Mouse (Mus musculus): Measurements from ENCODE around the gene Tagap. TPM values are rescaled to one million over a fixed set of nuclear protein-coding genes. Genes with fewer than 3 reads are reported as not detected.

Tagap gene
- total and polyA plus RNA-seq, 3 experiments: 14.2 to 20.9 (median 16.3) TPM

DNA sequence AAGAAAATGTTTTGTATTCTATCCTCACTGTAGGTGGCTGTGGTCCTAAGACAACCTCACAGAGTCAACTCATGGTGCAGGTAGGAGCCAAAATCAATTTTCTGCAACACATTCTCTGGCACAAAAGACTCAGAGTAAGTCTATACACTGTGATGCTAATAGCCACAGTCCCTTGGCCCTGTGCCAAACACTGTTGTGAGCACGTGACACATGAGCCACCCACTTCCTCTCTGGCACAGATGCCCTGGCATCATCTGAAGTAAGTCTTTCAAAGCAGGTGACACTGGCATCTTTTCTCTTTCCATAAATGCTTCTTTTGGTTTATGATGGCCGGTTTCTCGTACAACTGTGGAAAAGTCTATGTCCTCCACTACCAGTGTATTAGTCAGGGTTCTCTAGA lies 23.4 kb upstream of the Tagap start:
- dilution Hi-C loops (cut with MboI; ENCODE audit: extremely low pct_ligation_motif_present, extremely low pct_unique_long_range_greater_than_20kb, low sequenced_read_pairs) (no loop called here), in situ Hi-C loops (cut with MboI; ENCODE audit: low pct_ligation_motif_present, low pct_unique_long_range_greater_than_20kb, low sequenced_read_pairs) (no loop called here)
- DNase-seq (ENCODE audit: extremely low read depth): no peak
- Histone ChIP-seq H3K79me2 (replicated peaks; ENCODE audit: control insufficient read depth, extremely low read depth, insufficient read depth, poor library complexity, severe bottlenecking) (no peaks in the 10 kb centered on the region), H3K27me3 (replicated peaks) (no peaks in the 10 kb centered on the region), H3K4me3 (replicated peaks in 1 of 3; ENCODE audit: low read depth in 2 of 3, low read length in 2 of 3, poor library complexity in 1 of 3) (no peak overlapping the region), H3K4me1 (ENCODE audit: control insufficient read depth in 1 of 2, insufficient read depth in 2 of 2) (peaks cover 11 to 35% of the 10 kb centered on the region in 2 experiments), H3K27ac (ENCODE audit: insufficient read depth, low read depth) (no peak overlapping the region), H3K9me3 (replicated peaks; ENCODE audit: low read length) (no peaks in the 10 kb centered on the region), H3K4me2 (ENCODE audit: insufficient read depth, low read depth, poor library complexity, severe bottlenecking) (no peak overlapping the region), H3K36me3 (replicated peaks in 1 of 2; ENCODE audit: control insufficient read depth in 1 of 2, insufficient read depth in 1 of 2, low read length in 1 of 2) (no peaks in the 10 kb centered on the region), H3K9ac (ENCODE audit: insufficient read depth, low read depth) (no peak overlapping the region)
- no peak for TF ChIP-seq ZKSCAN1 (IDR thresholded peaks at IDR 0.05; ENCODE audit: borderline replicate concordance, low read depth, low read length)
- no peak for TF ChIP-seq CTCF (conservative IDR thresholded peaks at IDR 0.05 in 1 of 2, IDR thresholded peaks at IDR 0.05 in 1 of 2; ENCODE audit: low read depth in 2 of 2, low read length in 2 of 2)
- no peak for TF ChIP-seq RCOR1 (conservative IDR thresholded peaks at IDR 0.05; ENCODE audit: low read depth, low read length)
- TF ChIP-seq BHLHE40 (IDR thresholded peaks at IDR 0.05; ENCODE audit: low read depth, low read length): peak; percentile 71
- TF ChIP-seq EP300 (IDR thresholded peaks at IDR 0.05; ENCODE audit: low read length): no peak
- no peak for TF ChIP-seq E2F4 (IDR thresholded peaks at IDR 0.05; ENCODE audit: insufficient replicate concordance, low read depth, low read length)
- no peak for TF ChIP-seq TCF12 (IDR thresholded peaks at IDR 0.05; ENCODE audit: low read depth, low read length)
- TF ChIP-seq MEF2A (IDR thresholded peaks at IDR 0.05; ENCODE audit: borderline replicate concordance, low read depth, low read length): no peak
- TF ChIP-seq MYC (IDR thresholded peaks at IDR 0.05; ENCODE audit: low read depth, low read length): no peak
- TF ChIP-seq GABPA (IDR thresholded peaks at IDR 0.05; ENCODE audit: insufficient replicate concordance, low read depth, low read length): no peak
- TF ChIP-seq NRF1 (IDR thresholded peaks at IDR 0.05; ENCODE audit: low read depth, low read length): no peak
- no peak for TF ChIP-seq JUN (IDR thresholded peaks at IDR 0.05; ENCODE audit: insufficient read depth, low read depth, low read length)
- TF ChIP-seq NELFE (IDR thresholded peaks at IDR 0.05; ENCODE audit: low read depth, low read length): no peak
- no peak for TF ChIP-seq ZMIZ1 (IDR thresholded peaks at IDR 0.05; ENCODE audit: low read depth, low read length)
- TF ChIP-seq USF1 (IDR thresholded peaks at IDR 0.05; ENCODE audit: low read depth, low read length): peak; percentile 21; the same call in 1 of the 2 replicates

- dilution Hi-C loops (cut with MboI; ENCODE audit: extremely low pct_ligation_motif_present, extremely low pct_unique_long_range_greater_than_20kb, low sequenced_read_pairs) (no loop called here), in situ Hi-C loops (cut with MboI; ENCODE audit: low pct_ligation_motif_present, low pct_unique_long_range_greater_than_20kb, low sequenced_read_pairs) (no loop called here)
- H3K27ac ChIP-seq (ENCODE audit: insufficient read depth, low read depth): peak overlapping the region; percentile 75
- no peaks in the 10 kb centered on the region for H3K27me3 ChIP-seq (replicated peaks)
- peak overlapping the region; percentile 66; the same call in 1 of the 2 replicates for H3K4me2 ChIP-seq (ENCODE audit: insufficient read depth, low read depth, poor library complexity, severe bottlenecking)
- H3K4me3 ChIP-seq (replicated peaks in 1 of 3; ENCODE audit: low read depth in 2 of 3, low read length in 2 of 3, poor library complexity in 1 of 3): no peak overlapping the region
- peak; percentile 84 for DNase-seq (ENCODE audit: extremely low read depth)
- peaks cover 6 to 29% of the 10 kb centered on the region in 2 experiments; a peak in 3 of 4 replicates for H3K4me1 ChIP-seq (ENCODE audit: control insufficient read depth in 1 of 2, insufficient read depth in 2 of 2)
- peaks cover 2% of the 10 kb centered on the region for H3K9me3 ChIP-seq (replicated peaks; ENCODE audit: low read length)
- H3K79me2 ChIP-seq (replicated peaks; ENCODE audit: control insufficient read depth, extremely low read depth, insufficient read depth, poor library complexity, severe bottlenecking): no peaks in the 10 kb centered on the region
- H3K36me3 ChIP-seq (replicated peaks in 1 of 2; ENCODE audit: control insufficient read depth in 1 of 2, insufficient read depth in 1 of 2, low read length in 1 of 2): no peaks in the 10 kb centered on the region
- no peak overlapping the region for H3K9ac ChIP-seq (ENCODE audit: insufficient read depth, low read depth)
- no peak for TF ChIP-seq NRF1 (IDR thresholded peaks at IDR 0.05; ENCODE audit: low read depth, low read length)
- TF ChIP-seq JUND (conservative IDR thresholded peaks at IDR 0.05; ENCODE audit: low read depth, low read length): peak; percentile 90
- no peak for TF ChIP-seq GABPA (IDR thresholded peaks at IDR 0.05; ENCODE audit: insufficient replicate concordance, low read depth, low read length)
- TF ChIP-seq CTCF (conservative IDR thresholded peaks at IDR 0.05 in 1 of 2, IDR thresholded peaks at IDR 0.05 in 1 of 2; ENCODE audit: low read depth in 2 of 2, low read length in 2 of 2): no peak
- TF ChIP-seq IRF4 (IDR thresholded peaks at IDR 0.05; ENCODE audit: low read depth, low read length): peak; percentile 98
- no peak for TF ChIP-seq ZC3H11A (IDR thresholded peaks at IDR 0.05; ENCODE audit: low read depth, low read length)
- TF ChIP-seq NELFE (IDR thresholded peaks at IDR 0.05; ENCODE audit: low read depth, low read length): no peak
- 0 out of 2 replicates have a peak, but pooled peaks have one; percentile 61 for TF ChIP-seq RCOR1 (conservative IDR thresholded peaks at IDR 0.05; ENCODE audit: low read depth, low read length)
- TF ChIP-seq BHLHE40 (IDR thresholded peaks at IDR 0.05; ENCODE audit: low read depth, low read length): peak; percentile 76
- TF ChIP-seq MYC (IDR thresholded peaks at IDR 0.05; ENCODE audit: low read depth, low read length): peak; percentile 48
- no peak for TF ChIP-seq POLR2AphosphoS2 (IDR thresholded peaks at IDR 0.05; ENCODE audit: low read depth, low read length)
- TF ChIP-seq CHD1 (IDR thresholded peaks at IDR 0.05; ENCODE audit: low read depth, low read length): no peak
- TF ChIP-seq ETS1 (conservative IDR thresholded peaks at IDR 0.05; ENCODE audit: low read depth, low read length): peak; percentile 77
- TF ChIP-seq JUN (IDR thresholded peaks at IDR 0.05; ENCODE audit: insufficient read depth, low read depth, low read length): peak; percentile 70
- no peak for TF ChIP-seq UBTF (IDR thresholded peaks at IDR 0.05; ENCODE audit: low read depth, low read length)
- no peak for TF ChIP-seq MAZ (IDR thresholded peaks at IDR 0.05; ENCODE audit: low read depth, low read length)
- peak; percentile 95 for TF ChIP-seq EP300 (IDR thresholded peaks at IDR 0.05; ENCODE audit: low read length)
- TF ChIP-seq E2F4 (IDR thresholded peaks at IDR 0.05; ENCODE audit: insufficient replicate concordance, low read depth, low read length): no peak
- TF ChIP-seq MXI1 (IDR thresholded peaks at IDR 0.05; ENCODE audit: low read depth, low read length): no peak
- TF ChIP-seq SMC3 (IDR thresholded peaks at IDR 0.05; ENCODE audit: low read depth, low read length): no peak
- no peak for TF ChIP-seq HCFC1 (IDR thresholded peaks at IDR 0.05; ENCODE audit: low read depth, low read length)
- no peak for TF ChIP-seq TBP (conservative IDR thresholded peaks at IDR 0.05; ENCODE audit: low read depth, low read length)
- TF ChIP-seq USF1 (IDR thresholded peaks at IDR 0.05; ENCODE audit: low read depth, low read length): no peak
- no peak for TF ChIP-seq KAT2A (IDR thresholded peaks at IDR 0.05; ENCODE audit: insufficient replicate concordance, low read length)
- TF ChIP-seq RAD21 (IDR thresholded peaks at IDR 0.05; ENCODE audit: low read depth, low read length): peak; percentile 16
- TF ChIP-seq ZKSCAN1 (IDR thresholded peaks at IDR 0.05; ENCODE audit: borderline replicate concordance, low read depth, low read length): no peak
- 0 out of 2 replicates have a peak, but pooled peaks have one; percentile 37 for TF ChIP-seq TCF12 (IDR thresholded peaks at IDR 0.05; ENCODE audit: low read depth, low read length)
Measured at GRCm38 (mm10) chr17:7904992-7905391, 20.8 kb upstream of the Tagap start.
